ENCODE assay signal across 1 mouse cellular context in the genomic region with DNA sequence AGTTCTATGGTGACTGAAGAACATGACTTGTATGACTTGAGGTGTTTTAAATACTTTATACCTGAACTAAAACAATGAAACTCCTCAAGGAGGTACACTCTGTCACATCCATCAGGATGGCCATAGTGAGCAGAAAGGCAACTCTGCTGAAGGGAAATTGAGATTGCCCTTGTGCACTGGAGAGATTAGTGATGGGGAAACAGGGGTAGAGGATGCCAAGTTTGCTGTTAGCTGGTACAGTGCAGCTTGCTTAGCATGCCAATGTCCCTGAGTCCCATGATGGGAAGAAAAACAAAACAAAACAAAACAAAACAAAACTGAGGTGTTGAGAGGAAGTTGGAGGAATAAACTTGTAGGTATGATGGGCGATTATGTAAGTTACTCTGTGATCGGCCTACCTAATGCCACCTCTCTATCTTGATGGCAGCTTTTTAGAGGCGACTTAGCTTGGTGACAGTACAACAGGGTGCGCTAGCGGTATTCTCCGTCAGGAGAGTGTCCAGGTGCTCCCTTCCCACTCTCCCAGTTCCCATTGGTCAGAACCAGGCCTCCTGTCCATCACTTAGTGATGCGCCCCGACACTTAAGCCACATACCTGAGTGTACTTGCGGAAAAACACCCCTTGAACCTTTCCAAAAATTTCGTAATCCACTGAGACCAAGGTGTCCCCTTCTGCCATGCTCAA.
TF ChIP-seq lines count a peak whose summit lies in the region.

No protein-coding gene starts in this region.

TF ChIP-seq in CH12.LX, 34 proteins besides CTCF, POLR2A, EP300 and RAD21 (continued from another document):
- TF ChIP-seq ZNF384 (IDR thresholded peaks at IDR 0.05; ENCODE audit: low read depth, low read length) = no peak
- TF ChIP-seq ELF1 (IDR thresholded peaks at IDR 0.05; ENCODE audit: low read depth, low read length) = no peak
- TF ChIP-seq CHD1 (IDR thresholded peaks at IDR 0.05; ENCODE audit: low read depth, low read length) = no peak
